Mouse (Mus musculus): Measurements from ENCODE around the gene Bach2.

DNA sequence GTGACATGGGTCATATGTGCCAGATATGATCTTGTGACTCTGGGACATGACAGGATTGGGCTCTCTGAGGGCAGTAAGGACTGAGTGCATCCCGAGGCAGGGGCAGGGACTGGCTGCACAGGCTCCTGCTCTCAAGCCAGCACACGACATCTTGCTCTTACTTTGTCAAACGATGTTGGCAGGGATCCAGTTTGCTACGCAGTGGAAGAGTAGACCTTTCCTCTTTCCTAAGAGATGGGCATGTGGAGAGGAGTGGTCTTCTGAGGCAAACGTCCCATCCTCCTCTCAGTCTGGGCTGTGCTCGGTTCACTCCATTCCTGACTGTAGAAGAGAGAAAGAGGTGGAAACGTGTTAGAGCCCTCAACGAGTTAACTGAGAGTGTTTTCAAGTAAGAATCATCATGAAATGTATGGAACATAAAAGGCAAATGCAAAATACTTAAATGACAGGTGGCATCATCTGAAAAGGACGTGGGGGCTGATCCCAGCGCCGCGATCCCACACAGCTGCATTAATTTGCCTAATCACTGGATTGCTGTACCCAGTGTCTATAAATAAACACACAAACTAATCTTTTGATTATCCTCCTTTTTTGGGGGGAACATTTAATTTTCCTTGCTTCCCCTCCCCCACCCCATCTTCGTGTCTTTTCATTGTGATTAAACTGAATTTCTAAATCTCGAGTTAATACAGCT, 150.7 kb downstream of the Bach2 start:
- TF ChIP-seq CTCF (IDR thresholded peaks at IDR 0.05; ENCODE audit: low read depth) (no peak), EP300 (IDR thresholded peaks at IDR 0.05; ENCODE audit: low read depth) (no peak)
